ENCODE assay signal across 9 mouse cellular contexts in genomic region chr19:16903106-16903505, GRCm38 (mm10). TPM values are rescaled to one million over a fixed set of nuclear protein-coding genes. Genes with fewer than 3 reads are reported as not detected.
DNase-seq lines count a peak whose midpoint lies in the region; ATAC-seq and TF ChIP-seq lines count a peak whose summit lies in the region.
"Had no signal": no experiment of that assay in that cellular context is flagged by ENCODE, and none has a peak within 500 bp of the region (broad histone marks: within the 10 kb centered on the region; RNA-seq: fewer than 3 reads in every experiment).

No protein-coding gene starts in this region.

- TF ChIP-seq CTCF in liver, postnatal 0 days (IDR thresholded peaks at IDR 0.05; ENCODE audit: low read depth), result peak; percentile 54

- no peaks in the 10 kb centered on the region for H3K27me3 ChIP-seq in liver, postnatal 0 days (ENCODE audit: insufficient read depth, low read length)

- ATAC-seq in liver, postnatal 0 days, result no peak
- ATAC-seq in cerebellum, adult (ENCODE audit: insufficient number of reproducible peaks, low FRiP score, low TSS enrichment), result no peak
- ATAC-seq in inflammation-experienced regulatory T-cells, adult 6 months, result no peak

- no peak overlapping the region for H3K9ac ChIP-seq in liver, postnatal 0 days (replicated peaks)

- no peak for TF ChIP-seq EP300 in liver, postnatal 0 days (IDR thresholded peaks at IDR 0.05; ENCODE audit: low read depth)

- no peaks in the 10 kb centered on the region for H3K36me3 ChIP-seq in liver, postnatal 0 days (replicated peaks; ENCODE audit: insufficient read depth, low read length)

- H3K9me3 ChIP-seq in liver, postnatal 0 days (ENCODE audit: low read length), result no peaks in the 10 kb centered on the region

- no peak overlapping the region for H3K4me2 ChIP-seq in liver, postnatal 0 days (ENCODE audit: low read depth, low read length)

- DNase-seq in kidney, adult 9 months, result peak; percentile 36
- DNase-seq in kidney, adult 11 months, result no peak
- peak; percentile 52 for DNase-seq in ES-CJ7 (ENCODE audit: low read depth, low spot score)
- peak; percentile 61 for DNase-seq in adrenal gland, postnatal 25 days
- DNase-seq in liver, postnatal 0 days, result peak; percentile 17
- no peak for DNase-seq in cerebellum, adult 9-11 months

- H3K4me3 ChIP-seq in liver, postnatal 0 days (ENCODE audit: low read depth, low read length), result no peak overlapping the region

- H3K4me1 ChIP-seq in liver, postnatal 0 days (ENCODE audit: insufficient read depth), result no peaks in the 10 kb centered on the region

- no peak overlapping the region for H3K27ac ChIP-seq in liver, postnatal 0 days (ENCODE audit: low read depth)

- WGBS in liver, postnatal 0 days (ENCODE audit: insufficient replicate concordance), result 42% methylated on average over 2 of the region's 2 CpGs

RNA-seq across cellular contexts. Expression of gene Foxb2, which starts 29.5 kb away (rescaled TPM):
- total RNA-seq in adrenal gland, postnatal 25 days (2021), result not detected in 2 replicates
- not detected in 2 replicates for polyA plus RNA-seq in liver, postnatal 0 days (2015; fragmentation: Nextera tagmentation; extraction: Ambion mirVana)
- not detected for polyA plus RNA-seq in inflammation-experienced regulatory T-cells, adult 6 months (2017; shearing (Covaris generic))
- total RNA-seq: left cerebral cortex, adult 18-20 months had no signal

RNA-seq across cellular contexts. Expression of gene Prune2, which starts 52.8 kb away (rescaled TPM):
- total RNA-seq in adrenal gland, postnatal 25 days (2021), result 34.6 and 35.3 TPM in 2 replicates
- polyA plus RNA-seq in liver, postnatal 0 days (2015; fragmentation: Nextera tagmentation; extraction: Ambion mirVana), result 0.67 and 0.72 TPM in 2 replicates
- under 1 TPM; 0.05 to 0.26 (median 0.26) TPM for polyA plus RNA-seq in inflammation-experienced regulatory T-cells, adult 6 months (2017; shearing (Covaris generic))

Comparison
In these comparisons a context has a peak if more than half of its experiments do, and no peak if none do; other contexts are left out.
1. DNase-seq: peak in kidney, adult 9 months (single experiment), ES-CJ7 (single experiment), adrenal gland, postnatal 25 days (single experiment) and liver, postnatal 0 days (single experiment); none in kidney, adult 11 months (single experiment) and cerebellum, adult 9-11 months (single experiment).